Mouse (Mus musculus): ENCODE results near the gene Trpm2. TPM values are rescaled to one million over a fixed set of nuclear protein-coding genes. Genes with fewer than 3 reads are reported as not detected.

Trpm2 gene
- total and polyA plus RNA-seq, 2 experiments from 2014 or later = 5.6 to 12.5 TPM

GRCm38 (mm10) chr10:77869651-77870050 is 100.7 kb downstream of the Trpm2 start:
- TF ChIP-seq CTCF (IDR thresholded peaks at IDR 0.05) = no peak
- Histone ChIP-seq H3K4me1 (ENCODE audit: insufficient read depth, low read length) (no peaks in the 10 kb centered on the region), H3K4me3 (ENCODE audit: low read depth, low read length) (no peak overlapping the region), H3K27ac (ENCODE audit: low read depth, low read length) (no peak overlapping the region), H3K9ac (replicated peaks; ENCODE audit: low read length, poor library complexity, severe bottlenecking) (no peak overlapping the region), H3K27me3 (ENCODE audit: insufficient read depth, low read length) (no peaks in the 10 kb centered on the region), H3K4me2 (ENCODE audit: low read depth, low read length, poor library complexity, severe bottlenecking) (no peak overlapping the region), H3K9me3 (ENCODE audit: low read length) (no peaks in the 10 kb centered on the region), H3K36me3 (ENCODE audit: insufficient read depth, low read length) (no peaks in the 10 kb centered on the region)
- no peak for ATAC-seq (ENCODE audit: low FRiP score)
- WGBS = 87% methylated on average over 7 of the region's 7 CpGs
- no peak for DNase-seq (ENCODE audit: low spot score)

- no peak for TF ChIP-seq CTCF (IDR thresholded peaks at IDR 0.05)
- no peak overlapping the region for H3K27ac ChIP-seq (ENCODE audit: low read depth, low read length)
- no peak overlapping the region for H3K9ac ChIP-seq (replicated peaks; ENCODE audit: low read length, poor library complexity, severe bottlenecking)
- H3K4me2 ChIP-seq (ENCODE audit: low read depth, low read length, poor library complexity, severe bottlenecking) = no peak overlapping the region
- no peaks in the 10 kb centered on the region for H3K9me3 ChIP-seq (ENCODE audit: low read length)
- DNase-seq (ENCODE audit: low spot score) (no peak), ATAC-seq (ENCODE audit: low FRiP score) (no peak)
- no peaks in the 10 kb centered on the region for H3K27me3 ChIP-seq (ENCODE audit: insufficient read depth, low read length)
- 35% methylated on average over 1 of the region's 1 CpGs for WGBS
- H3K4me3 ChIP-seq (ENCODE audit: low read depth, low read length) = no peak overlapping the region
- no peaks in the 10 kb centered on the region for H3K4me1 ChIP-seq (ENCODE audit: insufficient read depth, low read length)
- H3K36me3 ChIP-seq (ENCODE audit: insufficient read depth, low read length) = no peaks in the 10 kb centered on the region
Measured at GRCm38 (mm10) chr10:77867546-77867945, 102.8 kb downstream of the Trpm2 start.

GRCm38 (mm10) chr10:77864762-77865143 is 105.6 kb downstream of the Trpm2 start:
- TF ChIP-seq CTCF (IDR thresholded peaks at IDR 0.05) = no peak
- WGBS = 39% methylated on average over 11 of the region's 11 CpGs
- ATAC-seq (ENCODE audit: low FRiP score) = no peak
- peak overlapping the region; percentile 12 for H3K4me3 ChIP-seq (ENCODE audit: low read depth, low read length)
- no peak for DNase-seq (ENCODE audit: low spot score)
- no peaks in the 10 kb centered on the region for H3K27me3 ChIP-seq (ENCODE audit: insufficient read depth, low read length)
- no peak overlapping the region for H3K27ac ChIP-seq (ENCODE audit: low read depth, low read length)
- H3K9me3 ChIP-seq (ENCODE audit: low read length) = no peaks in the 10 kb centered on the region
- no peaks in the 10 kb centered on the region for H3K36me3 ChIP-seq (ENCODE audit: insufficient read depth, low read length)
- peak overlapping the region; percentile 22 for H3K4me2 ChIP-seq (ENCODE audit: low read depth, low read length, poor library complexity, severe bottlenecking)
- no peaks in the 10 kb centered on the region for H3K4me1 ChIP-seq (ENCODE audit: insufficient read depth, low read length)
- H3K9ac ChIP-seq (replicated peaks; ENCODE audit: low read length, poor library complexity, severe bottlenecking) = 0 out of 2 replicates have a peak overlapping the region, but pooled peaks have one; percentile 8

- Histone ChIP-seq H3K9ac (replicated peaks; ENCODE audit: low read length, poor library complexity, severe bottlenecking) (0 out of 2 replicates have a peak overlapping the region, but pooled peaks have one; percentile 8), H3K4me2 (ENCODE audit: low read depth, low read length, poor library complexity, severe bottlenecking) (peak overlapping the region; percentile 22)
Measured at GRCm38 (mm10) chr10:77864067-77864761, 106.1 kb downstream of the Trpm2 start.

GRCm38 (mm10) chr10:77861675-77862074 is 108.7 kb downstream of the Trpm2 start, which contains the start of gene Gm3285:
TSS of gene Gm3285 (plus strand) at chr10:77861975.
- no peak within 1 kb of the TSS for H3K9ac ChIP-seq (replicated peaks; ENCODE audit: low read length, poor library complexity, severe bottlenecking)
- no peaks in the 10 kb centered on the region for H3K36me3 ChIP-seq (ENCODE audit: insufficient read depth, low read length)
- ATAC-seq (ENCODE audit: low FRiP score) (no peak), DNase-seq (ENCODE audit: low spot score) (no peak)
- H3K9me3 ChIP-seq (ENCODE audit: low read length) = no peaks in the 10 kb centered on the region
- H3K27me3 ChIP-seq (ENCODE audit: insufficient read depth, low read length) = no peaks in the 10 kb centered on the region
- 50% methylated on average over 7 of the region's 7 CpGs for WGBS
- no peak for TF ChIP-seq CTCF (IDR thresholded peaks at IDR 0.05)
- no peak within 1 kb of the TSS for H3K4me3 ChIP-seq (ENCODE audit: low read depth, low read length)
- H3K27ac ChIP-seq (ENCODE audit: low read depth, low read length) = no peak within 1 kb of the TSS
- H3K4me2 ChIP-seq (ENCODE audit: low read depth, low read length, poor library complexity, severe bottlenecking) = no peak within 1 kb of the TSS
- no peaks in the 10 kb centered on the region for H3K4me1 ChIP-seq (ENCODE audit: insufficient read depth, low read length)

More at GRCm38 (mm10) chr10:77864067-77864761, 106.1 kb downstream of the Trpm2 start:
- H3K27me3 ChIP-seq (ENCODE audit: insufficient read depth, low read length) = no peaks in the 10 kb centered on the region
- no peak overlapping the region for H3K27ac ChIP-seq (ENCODE audit: low read depth, low read length)
- peak; percentile 26; the same call in 1 of the 2 replicates for TF ChIP-seq CTCF (IDR thresholded peaks at IDR 0.05)
- no peaks in the 10 kb centered on the region for H3K9me3 ChIP-seq (ENCODE audit: low read length)
- ATAC-seq (ENCODE audit: low FRiP score) (peak; percentile 84), DNase-seq (ENCODE audit: low spot score) (peak; percentile 46)
- no peaks in the 10 kb centered on the region for H3K36me3 ChIP-seq (ENCODE audit: insufficient read depth, low read length)
- WGBS = 48% methylated on average over 13 of the region's 14 CpGs
- no peaks in the 10 kb centered on the region for H3K4me1 ChIP-seq (ENCODE audit: insufficient read depth, low read length)
- peak overlapping the region; percentile 12 for H3K4me3 ChIP-seq (ENCODE audit: low read depth, low read length)

Other genes starting within 250 kb of the Trpm2 start
- not detected in 2 replicates for gene Krtap12-1, start 250.0 kb downstream of the Trpm2 start, total RNA-seq (2014; rRNA removed)
- not detected in 2 replicates for gene Krtap12-1, start 250.0 kb downstream of the Trpm2 start, polyA plus RNA-seq (2015; fragmentation: Nextera tagmentation; extraction: Ambion mirVana)
- not detected in 2 replicates for gene Gm10100, start 244.1 kb downstream of the Trpm2 start, total RNA-seq (2014; rRNA removed)
- gene Gm10100, start 244.1 kb downstream of the Trpm2 start, polyA plus RNA-seq (2015; fragmentation: Nextera tagmentation; extraction: Ambion mirVana) = not detected in 2 replicates
- not detected in 2 replicates for gene Gm18596, start 227.9 kb downstream of the Trpm2 start, total RNA-seq (2014; rRNA removed)
- not detected in 2 replicates for gene Gm18596, start 227.9 kb downstream of the Trpm2 start, polyA plus RNA-seq (2015; fragmentation: Nextera tagmentation; extraction: Ambion mirVana)
- not detected in 2 replicates for gene Gm9736, start 219.2 kb downstream of the Trpm2 start, total RNA-seq (2014; rRNA removed)
- not detected in 2 replicates for gene Gm9736, start 219.2 kb downstream of the Trpm2 start, polyA plus RNA-seq (2015; fragmentation: Nextera tagmentation; extraction: Ambion mirVana)
- not detected in 2 replicates for gene Gm3233, start 210.9 kb downstream of the Trpm2 start, total RNA-seq (2014; rRNA removed)
- gene Gm3233, start 210.9 kb downstream of the Trpm2 start, polyA plus RNA-seq (2015; fragmentation: Nextera tagmentation; extraction: Ambion mirVana) = not detected in 2 replicates
- gene Gm3238, start 199.2 kb downstream of the Trpm2 start, total RNA-seq (2014; rRNA removed) = not detected in 2 replicates
- not detected in 2 replicates for gene Gm3238, start 199.2 kb downstream of the Trpm2 start, polyA plus RNA-seq (2015; fragmentation: Nextera tagmentation; extraction: Ambion mirVana)
- gene Gm7138, start 193.6 kb downstream of the Trpm2 start, total RNA-seq (2014; rRNA removed) = not detected in 2 replicates
- not detected in 2 replicates for gene Gm7138, start 193.6 kb downstream of the Trpm2 start, polyA plus RNA-seq (2015; fragmentation: Nextera tagmentation; extraction: Ambion mirVana)
- gene Gm3250, start 188.0 kb downstream of the Trpm2 start, total RNA-seq (2014; rRNA removed) = not detected in 2 replicates
- not detected in 2 replicates for gene Gm3250, start 188.0 kb downstream of the Trpm2 start, polyA plus RNA-seq (2015; fragmentation: Nextera tagmentation; extraction: Ambion mirVana)
- gene Gm7137, start 182.4 kb downstream of the Trpm2 start, total RNA-seq (2014; rRNA removed) = not detected in 2 replicates
- gene Gm7137, start 182.4 kb downstream of the Trpm2 start, polyA plus RNA-seq (2015; fragmentation: Nextera tagmentation; extraction: Ambion mirVana) = not detected in 2 replicates
- gene Gm9639, start 175.5 kb downstream of the Trpm2 start, total RNA-seq (2014; rRNA removed) = not detected in 2 replicates
- not detected in 2 replicates for gene Gm9639, start 175.5 kb downstream of the Trpm2 start, polyA plus RNA-seq (2015; fragmentation: Nextera tagmentation; extraction: Ambion mirVana)
- not detected in 2 replicates for gene Gm19668, start 171.4 kb downstream of the Trpm2 start, total RNA-seq (2014; rRNA removed)
- gene Gm19668, start 171.4 kb downstream of the Trpm2 start, polyA plus RNA-seq (2015; fragmentation: Nextera tagmentation; extraction: Ambion mirVana) = not detected in 2 replicates
- not detected in 2 replicates for gene Gm9507, start 158.7 kb downstream of the Trpm2 start, total RNA-seq (2014; rRNA removed)
- not detected in 2 replicates for gene Gm9507, start 158.7 kb downstream of the Trpm2 start, polyA plus RNA-seq (2015; fragmentation: Nextera tagmentation; extraction: Ambion mirVana)
- not detected in 2 replicates for gene Gm2696, start 155.9 kb downstream of the Trpm2 start, total RNA-seq (2014; rRNA removed)
- gene Gm2696, start 155.9 kb downstream of the Trpm2 start, polyA plus RNA-seq (2015; fragmentation: Nextera tagmentation; extraction: Ambion mirVana) = not detected in 2 replicates
- gene Krtap10-4, start 143.5 kb downstream of the Trpm2 start, total RNA-seq (2014; rRNA removed) = 0.27 TPM in 1 of 2 replicates, not detected in the other
- not detected in 2 replicates for gene Krtap10-4, start 143.5 kb downstream of the Trpm2 start, polyA plus RNA-seq (2015; fragmentation: Nextera tagmentation; extraction: Ambion mirVana)
- gene Krtap10-10, start 134.6 kb downstream of the Trpm2 start, total RNA-seq (2014; rRNA removed) = not detected in 2 replicates
- gene Krtap10-10, start 134.6 kb downstream of the Trpm2 start, polyA plus RNA-seq (2015; fragmentation: Nextera tagmentation; extraction: Ambion mirVana) = not detected in 2 replicates
- not detected in 2 replicates for gene Gm36176, start 123.8 kb downstream of the Trpm2 start, total RNA-seq (2014; rRNA removed)
- gene Gm36176, start 123.8 kb downstream of the Trpm2 start, polyA plus RNA-seq (2015; fragmentation: Nextera tagmentation; extraction: Ambion mirVana) = not detected in 2 replicates
- gene Gm10318, start 117.7 kb downstream of the Trpm2 start, total RNA-seq (2014; rRNA removed) = not detected in 2 replicates
- not detected in 2 replicates for gene Gm10318, start 117.7 kb downstream of the Trpm2 start, polyA plus RNA-seq (2015; fragmentation: Nextera tagmentation; extraction: Ambion mirVana)
- gene Gm3285, start 108.6 kb downstream of the Trpm2 start, total RNA-seq (2014; rRNA removed) = not detected in 2 replicates
- not detected in 2 replicates for gene Gm3285, start 108.6 kb downstream of the Trpm2 start, polyA plus RNA-seq (2015; fragmentation: Nextera tagmentation; extraction: Ambion mirVana)
- 36.1 and 39.6 TPM in 2 replicates for gene Lrrc3, start 68.0 kb downstream of the Trpm2 start, total RNA-seq (2014; rRNA removed)
- gene Lrrc3, start 68.0 kb downstream of the Trpm2 start, polyA plus RNA-seq (2015; fragmentation: Nextera tagmentation; extraction: Ambion mirVana) = 29.7 and 29.9 TPM in 2 replicates
- gene 1810043G02Rik, start 8.0 kb upstream of the Trpm2 start, total RNA-seq (2014; rRNA removed) = 60.0 and 61.7 TPM in 2 replicates
- 66.2 and 72.6 TPM in 2 replicates for gene 1810043G02Rik, start 8.0 kb upstream of the Trpm2 start, polyA plus RNA-seq (2015; fragmentation: Nextera tagmentation; extraction: Ambion mirVana)
- 165 and 166 TPM in 2 replicates for gene Pfkl, start 39.5 kb upstream of the Trpm2 start, total RNA-seq (2014; rRNA removed)
- 98.5 and 104 TPM in 2 replicates for gene Pfkl, start 39.5 kb upstream of the Trpm2 start, polyA plus RNA-seq (2015; fragmentation: Nextera tagmentation; extraction: Ambion mirVana)
- gene Dnmt3l, start 71.4 kb upstream of the Trpm2 start, total RNA-seq (2014; rRNA removed) = not detected in 2 replicates
- gene Dnmt3l, start 71.4 kb upstream of the Trpm2 start, polyA plus RNA-seq (2015; fragmentation: Nextera tagmentation; extraction: Ambion mirVana) = not detected in 2 replicates
- gene Aire, start 73.0 kb upstream of the Trpm2 start, total RNA-seq (2014; rRNA removed) = 0.16 and 0.33 TPM in 2 replicates
- 0.20 and 0.31 TPM in 2 replicates for gene Aire, start 73.0 kb upstream of the Trpm2 start, polyA plus RNA-seq (2015; fragmentation: Nextera tagmentation; extraction: Ambion mirVana)
- gene Icosl, start 98.7 kb upstream of the Trpm2 start, total RNA-seq (2014; rRNA removed) = 1.7 and 1.8 TPM in 2 replicates
- 0.76 and 0.85 TPM in 2 replicates for gene Icosl, start 98.7 kb upstream of the Trpm2 start, polyA plus RNA-seq (2015; fragmentation: Nextera tagmentation; extraction: Ambion mirVana)
- 80.0 and 119 TPM in 2 replicates for gene D10Jhu81e, start 199.2 kb upstream of the Trpm2 start, total RNA-seq (2014; rRNA removed)
- 24.1 and 26.7 TPM in 2 replicates for gene D10Jhu81e, start 199.2 kb upstream of the Trpm2 start, polyA plus RNA-seq (2015; fragmentation: Nextera tagmentation; extraction: Ambion mirVana)
- 21.9 and 24.5 TPM in 2 replicates for gene Pwp2, start 214.6 kb upstream of the Trpm2 start, total RNA-seq (2014; rRNA removed)
- 13.4 and 14.2 TPM in 2 replicates for gene Pwp2, start 214.6 kb upstream of the Trpm2 start, polyA plus RNA-seq (2015; fragmentation: Nextera tagmentation; extraction: Ambion mirVana)

Data from midbrain, postnatal 0 days (tissue).